Mouse (Mus musculus) cortical plate, adult 2 months (tissue): ENCODE results near the gene Mcm2.

Experiments
- CTCF ChIP-seq: fragments of 200-500 bp; IDR thresholded peaks from 2 replicates; pipeline ENCODE4 v1.5.1; 2011; ENCODE audit warnings: mild to moderate bottlenecking, control low read depth, low read length; ENCODE audit not compliant: insufficient read depth; ENCODE audit errors: extremely low read depth
- POLR2A ChIP-seq: fragments of 200-500 bp; IDR thresholded peaks from 2 replicates; pipeline ENCODE4 v1.6.1; 2011; ENCODE audit warnings: mild to moderate bottlenecking, low read length, control low read depth; ENCODE audit not compliant: insufficient read depth; ENCODE audit errors: extremely low read depth

DNA sequence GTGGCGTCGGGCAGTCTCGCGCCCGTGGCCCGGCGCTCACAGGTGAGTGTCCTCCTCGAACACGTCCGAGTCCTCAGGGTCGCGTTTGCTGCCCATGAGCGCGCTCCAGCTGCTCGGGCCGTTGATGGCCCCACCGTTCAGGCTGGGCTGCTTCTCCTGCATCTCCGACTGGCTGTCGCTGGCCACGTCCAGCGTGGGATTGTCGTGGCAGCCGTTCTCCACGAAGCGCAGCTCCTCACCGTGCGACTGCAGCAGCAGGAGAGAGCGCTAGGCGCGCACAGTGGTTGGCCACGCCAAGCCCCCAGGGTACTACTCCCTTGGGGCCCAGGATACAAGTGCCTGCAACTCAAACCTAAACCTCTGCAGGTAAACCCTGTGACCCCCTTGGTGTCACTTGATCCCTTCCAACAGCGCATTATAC, 55.8 kb downstream of the Mcm2 start:
- no peak for TF ChIP-seq CTCF
- 0 out of 2 replicates have a peak, but pooled peaks have one; percentile 15 for TF ChIP-seq POLR2A
